In genomic region chr14:91463910-91464309, GRCm38 (mm10) we compare ENCODE assay signal across 21 mouse cellular contexts.
DNase-seq lines count a peak whose midpoint lies in the region; ATAC-seq lines count a peak whose summit lies in the region.
"Had no signal": no experiment of that assay in that cellular context is flagged by ENCODE, and none has a peak within 500 bp of the region (broad histone marks: within the 10 kb centered on the region; RNA-seq: fewer than 3 reads in every experiment).

No protein-coding gene starts in this region.

- no peak for DNase-seq in forebrain, embryonic 10.5 days (ENCODE audit: extremely low spot score, low spot score)
- DNase-seq in midbrain, embryonic 11.5 days (ENCODE audit: low spot score, missing footprints) = peak; percentile 19
- peak; percentile 47 to 82 for DNase-seq in cerebellum, postnatal 14 days
- DNase-seq in layer of hippocampus, adult 9-11 months = peak; percentile 18
- DNase-seq in spleen, adult 12 weeks (ENCODE audit: low spot score) = no peak
- DNase-seq in Muller cell, postnatal 12 days (ENCODE audit: inconsistent ontology term) = no peak
- DNase-seq: adrenal gland, adult 2 months; B cell, adult 2 months; gastrocnemius, adult 2 months; kidney, postnatal 4 days; lung, adult 2 months; lung, postnatal 36 days; thymus, postnatal 36 days had no signal

- no peaks in the 10 kb centered on the region for H3K4me1 ChIP-seq in forebrain, embryonic 13.5 days
- no peaks in the 10 kb centered on the region for H3K4me1 ChIP-seq in forebrain, embryonic 10.5 days
- H3K4me1 ChIP-seq in midbrain, embryonic 11.5 days (ENCODE audit: control insufficient read depth, insufficient read depth, low read length) = no peaks in the 10 kb centered on the region
- no peaks in the 10 kb centered on the region for H3K4me1 ChIP-seq in midbrain, embryonic 15.5 days
- H3K4me1 ChIP-seq: embryonic facial prominence, embryonic 10.5 days; heart, embryonic 10.5 days; hindbrain, embryonic 10.5 days; kidney, embryonic 15.5 days; neural tube, embryonic 13.5 days had no signal

- H3K36me3 ChIP-seq in forebrain, embryonic 13.5 days (ENCODE audit: poor library complexity, severe bottlenecking) = no peaks in the 10 kb centered on the region
- H3K36me3 ChIP-seq in forebrain, embryonic 10.5 days (replicated peaks) = no peaks in the 10 kb centered on the region
- H3K36me3 ChIP-seq in midbrain, embryonic 11.5 days (ENCODE audit: control insufficient read depth, insufficient read depth, low read length) = no peaks in the 10 kb centered on the region
- H3K36me3 ChIP-seq in midbrain, embryonic 15.5 days (replicated peaks) = no peaks in the 10 kb centered on the region
- H3K36me3 ChIP-seq: embryonic facial prominence, embryonic 10.5 days; heart, embryonic 10.5 days; hindbrain, embryonic 10.5 days; kidney, embryonic 15.5 days; neural tube, embryonic 13.5 days had no signal

- no peaks in the 10 kb centered on the region for H3K9me3 ChIP-seq in forebrain, embryonic 13.5 days (replicated peaks)
- no peaks in the 10 kb centered on the region for H3K9me3 ChIP-seq in forebrain, embryonic 10.5 days
- H3K9me3 ChIP-seq in midbrain, embryonic 11.5 days (ENCODE audit: control insufficient read depth, low read length) = no peaks in the 10 kb centered on the region
- no peaks in the 10 kb centered on the region for H3K9me3 ChIP-seq in midbrain, embryonic 15.5 days
- H3K9me3 ChIP-seq: embryonic facial prominence, embryonic 10.5 days; heart, embryonic 10.5 days; hindbrain, embryonic 10.5 days; kidney, embryonic 15.5 days had no signal

- H3K27ac ChIP-seq in forebrain, embryonic 13.5 days = no peak overlapping the region
- H3K27ac ChIP-seq in forebrain, embryonic 10.5 days = no peak overlapping the region
- no peak overlapping the region for H3K27ac ChIP-seq in midbrain, embryonic 11.5 days (ENCODE audit: low read depth, low read length)
- no peak overlapping the region for H3K27ac ChIP-seq in midbrain, embryonic 15.5 days
- H3K27ac ChIP-seq: embryonic facial prominence, embryonic 10.5 days; gastrocnemius, adult 2 months; heart, embryonic 10.5 days; hindbrain, embryonic 10.5 days; kidney, embryonic 15.5 days; neural tube, embryonic 13.5 days had no signal

- no peak overlapping the region for H3K4me3 ChIP-seq in forebrain, embryonic 13.5 days
- H3K4me3 ChIP-seq in forebrain, embryonic 10.5 days = no peak overlapping the region
- H3K4me3 ChIP-seq in midbrain, embryonic 11.5 days (ENCODE audit: low read depth, low read length) = no peak overlapping the region
- H3K4me3 ChIP-seq in midbrain, embryonic 15.5 days = no peak overlapping the region
- H3K4me3 ChIP-seq: embryonic facial prominence, embryonic 10.5 days; gastrocnemius, adult 2 months; heart, embryonic 10.5 days; hindbrain, embryonic 10.5 days; kidney, embryonic 15.5 days; neural tube, embryonic 13.5 days had no signal

- no peak overlapping the region for H3K4me2 ChIP-seq in forebrain, embryonic 13.5 days
- no peak overlapping the region for H3K4me2 ChIP-seq in midbrain, embryonic 11.5 days
- no peak overlapping the region for H3K4me2 ChIP-seq in midbrain, embryonic 15.5 days
- H3K4me2 ChIP-seq: kidney, embryonic 15.5 days; liver, embryonic 11.5 days; neural tube, embryonic 13.5 days had no signal

- H3K9ac ChIP-seq in forebrain, embryonic 13.5 days = no peak overlapping the region
- no peak overlapping the region for H3K9ac ChIP-seq in midbrain, embryonic 11.5 days (ENCODE audit: low read length)
- H3K9ac ChIP-seq in midbrain, embryonic 15.5 days = no peak overlapping the region
- H3K9ac ChIP-seq: kidney, embryonic 15.5 days; neural tube, embryonic 13.5 days had no signal

- H3K27me3 ChIP-seq in forebrain, embryonic 13.5 days = no peaks in the 10 kb centered on the region
- no peaks in the 10 kb centered on the region for H3K27me3 ChIP-seq in forebrain, embryonic 10.5 days (ENCODE audit: poor library complexity, severe bottlenecking)
- H3K27me3 ChIP-seq in midbrain, embryonic 11.5 days (ENCODE audit: control insufficient read depth, insufficient read depth, low read length) = no peaks in the 10 kb centered on the region
- H3K27me3 ChIP-seq in midbrain, embryonic 15.5 days (replicated peaks) = no peaks in the 10 kb centered on the region
- H3K27me3 ChIP-seq: kidney, embryonic 15.5 days; neural tube, embryonic 13.5 days had no signal

- WGBS in forebrain, embryonic 13.5 days = 66% methylated on average over 3 of the region's 3 CpGs
- 90% methylated on average over 3 of the region's 3 CpGs for WGBS in forebrain, embryonic 10.5 days
- 85% methylated on average over 3 of the region's 3 CpGs for WGBS in midbrain, embryonic 11.5 days
- 85% methylated on average over 3 of the region's 3 CpGs for WGBS in midbrain, embryonic 15.5 days

- peak; percentile 82 for ATAC-seq in forebrain, embryonic 13.5 days
- ATAC-seq in midbrain, embryonic 11.5 days (ENCODE audit: low FRiP score) = no peak
- no peak for ATAC-seq in midbrain, embryonic 15.5 days (replicated peaks)

Comparison
In these comparisons a context has a peak if more than half of its experiments do, and no peak if none do; other contexts are left out.
1. DNase-seq: peak in midbrain, embryonic 11.5 days (single experiment), cerebellum, postnatal 14 days (2 of 2) and layer of hippocampus, adult 9-11 months (single experiment); none in forebrain, embryonic 10.5 days (single experiment), spleen, adult 12 weeks (single experiment) and Muller cell, postnatal 12 days (single experiment).